Mouse (Mus musculus) stomach, embryonic 15.5 days (tissue): ENCODE results near the gene Negr1. TPM values are rescaled to one million over a fixed set of nuclear protein-coding genes. Genes with fewer than 3 reads are reported as not detected.
A peak's percentile ranks its signal among the peaks of the same experiment; 100 is the strongest.

Source experiments
- ATAC-seq: fragments of 200-750 bp; cut with Nextera tagmentation; 2 replicates; pipeline ENCODE4 v1.8.0; 2017; ENCODE audit warnings: low read depth, moderate number of reproducible peaks, moderate TSS enrichment; ENCODE audit not compliant: insufficient read depth, low FRiP score
- H3K27ac ChIP-seq: fragments of 300-500 bp; sonication (generic); 2 replicates; pipeline ENCODE4 v1.5.1; 2015; ENCODE audit warnings: mild to moderate bottlenecking, inconsistent platforms
- H3K27me3 ChIP-seq: fragments of 300-500 bp; sonication (generic); replicated peaks from 2 replicates; pipeline ENCODE4 v1.6.1; 2015; ENCODE audit warnings: inconsistent platforms
- H3K36me3 ChIP-seq: fragments of 300-500 bp; sonication (generic); 2 replicates; pipeline ENCODE4 v1.6.1; 2015; ENCODE audit warnings: inconsistent platforms
- H3K4me1 ChIP-seq: fragments of 300-500 bp; sonication (generic); 2 replicates; pipeline ENCODE4 v1.6.1; 2015; ENCODE audit warnings: inconsistent platforms
- H3K4me2 ChIP-seq: fragments of 300-500 bp; sonication (generic); 2 replicates; pipeline ENCODE4 v1.6.1; 2015; ENCODE audit warnings: mild to moderate bottlenecking, inconsistent platforms
- H3K4me3 ChIP-seq: fragments of 300-500 bp; sonication (generic); replicated peaks from 2 replicates; pipeline ENCODE4 v1.5.1; 2015; ENCODE audit warnings: inconsistent platforms
- H3K9ac ChIP-seq: fragments of 300-500 bp; sonication (generic); 2 replicates; pipeline ENCODE4 v1.6.1; 2015; ENCODE audit warnings: inconsistent platforms
- H3K9me3 ChIP-seq: fragments of 300-500 bp; sonication (generic); 2 replicates; pipeline ENCODE4 v1.6.1; 2016; ENCODE audit warnings: inconsistent platforms
- WGBS: fragments of 180-500 bp; shearing (Covaris S2); methylation state at CpG from one replicate; pipeline ENCODE4 v1.1.7; 2015; 5-methylcytosine and 5-hydroxymethylcytosine counted together
- polyA plus RNA-seq: library from polyadenylated mRNA; unstranded; fragments of >200 nt; fragmentation: Nextera tagmentation; extraction: Ambion mirVana; gene quantifications from 2 replicates; pipeline ENCODE4 v1.2.1, GENCODE M21; 2015

The Negr1 gene
- polyA plus RNA-seq, 1 experiment from 2014 or later, result 3.8 TPM

- H3K9me3 ChIP-seq, result no peaks in the 10 kb centered on the region
- H3K4me3 ChIP-seq, result no peak overlapping the region
- no peak overlapping the region for H3K4me2 ChIP-seq
- H3K36me3 ChIP-seq, result no peaks in the 10 kb centered on the region
- H3K27me3 ChIP-seq, result no peaks in the 10 kb centered on the region
- peak; percentile 74 for ATAC-seq
- H3K4me1 ChIP-seq, result no peaks in the 10 kb centered on the region
- 37% methylated on average over 3 of the region's 3 CpGs for WGBS
- H3K9ac ChIP-seq, result no peak overlapping the region
- no peak overlapping the region for H3K27ac ChIP-seq
Observed at GRCm38 (mm10) chr3:157104866-157105579, 543.4 kb downstream of the Negr1 start.

- H3K9me3 ChIP-seq, result no peaks in the 10 kb centered on the region
- H3K4me1 ChIP-seq, result no peaks in the 10 kb centered on the region
- WGBS, result 29% methylated on average over 6 of the region's 6 CpGs
- no peak overlapping the region for H3K9ac ChIP-seq
- H3K27me3 ChIP-seq, result no peaks in the 10 kb centered on the region
- H3K36me3 ChIP-seq, result no peaks in the 10 kb centered on the region
- no peak overlapping the region for H3K4me3 ChIP-seq
- 0 out of 2 replicates have a peak overlapping the region, but pooled peaks have one; percentile 13 for H3K27ac ChIP-seq
- ATAC-seq, result peak; percentile 82
- H3K4me2 ChIP-seq, result no peak overlapping the region
Observed at GRCm38 (mm10) chr3:157105580-157106264, 544.1 kb downstream of the Negr1 start.

- no peak for ATAC-seq
Observed at GRCm38 (mm10) chr3:157108156-157108555, 546.6 kb downstream of the Negr1 start.

GRCm38 (mm10) chr3:157109308-157109707 lies 547.7 kb downstream of the Negr1 start:
- Histone ChIP-seq H3K9me3 (no peaks in the 10 kb centered on the region), H3K4me1 (no peaks in the 10 kb centered on the region), H3K4me2 (no peak overlapping the region), H3K9ac (no peak overlapping the region), H3K36me3 (no peaks in the 10 kb centered on the region), H3K27ac (no peak overlapping the region), H3K27me3 (no peaks in the 10 kb centered on the region), H3K4me3 (no peak overlapping the region)
- ATAC-seq, result no peak

More at GRCm38 (mm10) chr3:157108156-157108555, 546.6 kb downstream of the Negr1 start:
- H3K36me3 ChIP-seq, result no peaks in the 10 kb centered on the region
- H3K9ac ChIP-seq, result no peak overlapping the region
- no peak overlapping the region for H3K27ac ChIP-seq
- H3K4me3 ChIP-seq, result no peak overlapping the region
- no peaks in the 10 kb centered on the region for H3K4me1 ChIP-seq
- H3K27me3 ChIP-seq, result no peaks in the 10 kb centered on the region
- no peaks in the 10 kb centered on the region for H3K9me3 ChIP-seq
- WGBS, result 97% methylated on average over 2 of the region's 2 CpGs
- H3K4me2 ChIP-seq, result no peak overlapping the region

- Histone ChIP-seq H3K36me3 (no peaks in the 10 kb centered on the region), H3K4me3 (no peak overlapping the region), H3K27me3 (no peaks in the 10 kb centered on the region), H3K9me3 (no peaks in the 10 kb centered on the region), H3K4me2 (no peak overlapping the region), H3K27ac (no peak overlapping the region), H3K4me1 (no peaks in the 10 kb centered on the region), H3K9ac (no peak overlapping the region)
- 41% methylated on average over 5 of the region's 5 CpGs for WGBS
- ATAC-seq, result peak; percentile 60; the same call in 1 of the 2 replicates
Observed at GRCm38 (mm10) chr3:157115105-157115760, 553.6 kb downstream of the Negr1 start.

GRCm38 (mm10) chr3:157116024-157116423 lies 554.4 kb downstream of the Negr1 start:
- Histone ChIP-seq H3K9ac (no peak overlapping the region), H3K27ac (no peak overlapping the region), H3K4me1 (no peaks in the 10 kb centered on the region), H3K27me3 (no peaks in the 10 kb centered on the region), H3K36me3 (no peaks in the 10 kb centered on the region), H3K9me3 (no peaks in the 10 kb centered on the region), H3K4me2 (no peak overlapping the region), H3K4me3 (no peak overlapping the region)
- no peak for ATAC-seq
- 100% methylated on average over 1 of the region's 1 CpGs for WGBS

GRCm38 (mm10) chr3:157119916-157120315 lies 558.3 kb downstream of the Negr1 start:
- 51% methylated on average over 2 of the region's 2 CpGs for WGBS
- Histone ChIP-seq H3K4me1 (no peaks in the 10 kb centered on the region), H3K27ac (no peak overlapping the region), H3K36me3 (no peaks in the 10 kb centered on the region), H3K9me3 (no peaks in the 10 kb centered on the region), H3K27me3 (no peaks in the 10 kb centered on the region), H3K9ac (no peak overlapping the region), H3K4me2 (no peak overlapping the region), H3K4me3 (no peak overlapping the region)
- ATAC-seq, result no peak

- Histone ChIP-seq H3K4me2 (no peak overlapping the region), H3K27me3 (no peaks in the 10 kb centered on the region), H3K4me3 (no peak overlapping the region), H3K27ac (no peak overlapping the region), H3K36me3 (no peaks in the 10 kb centered on the region), H3K9ac (no peak overlapping the region), H3K9me3 (no peaks in the 10 kb centered on the region), H3K4me1 (no peaks in the 10 kb centered on the region)
- 81% methylated on average over 14 of the region's 14 CpGs for whole genome bisulfite sequencing
- ATAC-seq, result no peak
Observed at GRCm38 (mm10) chr3:157146124-157146855, 584.7 kb downstream of the Negr1 start.

GRCm38 (mm10) chr3:157154902-157155301 lies 593.3 kb downstream of the Negr1 start:
- H3K36me3 ChIP-seq, result no peaks in the 10 kb centered on the region

GRCm38 (mm10) chr3:157155513-157155912 lies 593.9 kb downstream of the Negr1 start:
- ATAC-seq, result no peak
- no peak overlapping the region for H3K9ac ChIP-seq
- no peak overlapping the region for H3K4me2 ChIP-seq
- H3K4me3 ChIP-seq, result no peak overlapping the region
- H3K27ac ChIP-seq, result no peak overlapping the region
- H3K27me3 ChIP-seq, result no peaks in the 10 kb centered on the region
- H3K9me3 ChIP-seq, result no peaks in the 10 kb centered on the region
- no peaks in the 10 kb centered on the region for H3K4me1 ChIP-seq
- H3K36me3 ChIP-seq, result no peaks in the 10 kb centered on the region

More at GRCm38 (mm10) chr3:157154902-157155301, 593.3 kb downstream of the Negr1 start:
- ATAC-seq, result no peak
- no peak overlapping the region for H3K9ac ChIP-seq
- no peak overlapping the region for H3K4me3 ChIP-seq
- 70% methylated on average over 3 of the region's 3 CpGs for WGBS
- no peak overlapping the region for H3K27ac ChIP-seq
- no peaks in the 10 kb centered on the region for H3K27me3 ChIP-seq
- H3K4me1 ChIP-seq, result no peaks in the 10 kb centered on the region
- no peak overlapping the region for H3K4me2 ChIP-seq
- H3K9me3 ChIP-seq, result no peaks in the 10 kb centered on the region

- no peaks in the 10 kb centered on the region for H3K27me3 ChIP-seq
- no peaks in the 10 kb centered on the region for H3K4me1 ChIP-seq
- H3K9me3 ChIP-seq, result no peaks in the 10 kb centered on the region
- no peak overlapping the region for H3K4me2 ChIP-seq
- 89% methylated on average over 3 of the region's 3 CpGs for WGBS
- no peak overlapping the region for H3K27ac ChIP-seq
- H3K9ac ChIP-seq, result no peak overlapping the region
- no peak overlapping the region for H3K4me3 ChIP-seq
- H3K36me3 ChIP-seq, result no peaks in the 10 kb centered on the region
- no peak for ATAC-seq
Observed at GRCm38 (mm10) chr3:157164840-157165595, 603.4 kb downstream of the Negr1 start.
